Mouse (Mus musculus): ENCODE data around the gene Macrod2. TPM values are rescaled to one million over a fixed set of nuclear protein-coding genes. Genes with fewer than 3 reads are reported as not detected.
A peak's percentile ranks its signal among the peaks of the same experiment; 100 is the strongest.

The Macrod2 gene
- polyA plus RNA-seq, 1 experiment from 2014 or later: 22.7 TPM

DNA sequence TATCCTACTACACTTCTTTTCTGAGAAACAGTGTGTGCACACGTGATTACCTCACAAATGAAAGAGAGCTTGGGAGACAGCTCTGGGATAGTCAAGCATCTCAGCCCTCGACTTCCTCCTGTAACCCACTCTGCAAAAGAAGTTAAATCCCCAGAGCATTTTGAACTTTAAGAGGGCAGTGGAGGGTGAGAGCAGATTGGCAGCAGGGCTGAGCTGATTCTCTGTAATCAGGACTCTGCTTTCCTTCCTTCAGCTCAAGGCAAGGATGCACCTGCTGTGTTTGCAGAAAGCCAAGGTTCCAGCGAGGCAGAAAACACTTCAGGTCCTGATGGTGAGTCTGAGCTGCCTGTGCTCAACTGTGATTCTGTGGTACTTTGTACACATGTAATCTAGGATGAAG is 1978.9 kb downstream of the Macrod2 start:
- H3K4me1 ChIP-seq (replicated peaks): no peaks in the 10 kb centered on the region
- H3K36me3 ChIP-seq: no peaks in the 10 kb centered on the region
- H3K27me3 ChIP-seq (replicated peaks): no peaks in the 10 kb centered on the region
- no peak overlapping the region for H3K27ac ChIP-seq (ENCODE audit: poor library complexity, severe bottlenecking)
- no peak overlapping the region for H3K9ac ChIP-seq
- no peak overlapping the region for H3K4me3 ChIP-seq
- H3K9me3 ChIP-seq (replicated peaks): no peaks in the 10 kb centered on the region
- H3K4me2 ChIP-seq: no peak overlapping the region
- ATAC-seq (ENCODE audit: insufficient number of reproducible peaks, low FRiP score): no peak
- 17% methylated on average over 3 of the region's 3 CpGs for WGBS

DNA sequence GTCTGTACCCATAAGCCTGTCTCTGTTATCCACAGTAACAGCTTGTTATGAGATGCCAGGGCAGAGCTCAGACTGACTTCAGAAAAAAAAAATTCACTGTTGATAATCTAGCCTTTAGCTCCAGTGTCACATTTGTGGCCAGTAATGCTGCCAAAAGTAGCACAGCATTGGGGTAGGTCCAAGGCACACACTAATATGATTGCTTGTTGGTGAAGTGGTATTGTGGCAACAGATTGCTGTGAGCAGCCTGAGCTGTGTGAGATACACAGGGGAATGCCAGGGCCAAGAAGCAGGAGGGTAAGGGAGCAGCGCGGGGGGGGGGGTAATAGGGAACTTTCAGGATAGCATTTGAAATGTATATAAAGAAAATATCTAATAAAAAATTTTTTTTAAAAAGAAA is 1985.5 kb downstream of the Macrod2 start:
- Histone ChIP-seq H3K4me2 (no peak overlapping the region), H3K9ac (no peak overlapping the region), H3K27me3 (replicated peaks) (no peaks in the 10 kb centered on the region), H3K9me3 (replicated peaks) (no peaks in the 10 kb centered on the region), H3K36me3 (no peaks in the 10 kb centered on the region), H3K27ac (ENCODE audit: poor library complexity, severe bottlenecking) (no peak overlapping the region), H3K4me3 (no peak overlapping the region), H3K4me1 (replicated peaks) (no peaks in the 10 kb centered on the region)
- ATAC-seq (ENCODE audit: insufficient number of reproducible peaks, low FRiP score): no peak
- WGBS: 86% methylated on average over 2 of the region's 2 CpGs

DNA sequence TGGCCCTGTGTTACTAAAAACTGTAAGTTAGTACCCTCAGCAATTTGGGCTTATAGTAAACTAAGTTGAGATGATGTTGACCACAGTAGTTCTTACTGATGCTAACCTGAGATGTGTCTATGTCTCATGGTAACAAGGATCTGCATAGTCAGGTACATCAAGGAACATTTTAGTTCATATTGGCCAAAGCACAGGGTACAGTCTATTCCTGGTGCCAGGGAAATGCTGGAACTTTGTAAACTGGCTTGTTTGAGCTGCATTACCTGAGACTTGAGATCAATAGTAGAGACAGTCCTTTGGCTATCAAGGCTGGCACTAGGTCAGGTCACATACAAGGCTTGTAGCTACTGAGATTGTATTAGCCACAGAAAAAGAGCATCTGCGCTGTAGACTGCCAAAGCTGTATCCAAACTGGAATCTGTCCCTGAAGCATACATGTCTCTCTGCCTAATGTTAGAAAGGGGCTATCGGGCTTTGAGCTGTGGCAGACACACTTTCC is 1986.0 kb downstream of the Macrod2 start:
- H3K4me2 ChIP-seq: no peak overlapping the region
- no peak for ATAC-seq (ENCODE audit: insufficient number of reproducible peaks, low FRiP score)
- no peaks in the 10 kb centered on the region for H3K4me1 ChIP-seq (replicated peaks)
- H3K27ac ChIP-seq (ENCODE audit: poor library complexity, severe bottlenecking): no peak overlapping the region
- no peaks in the 10 kb centered on the region for H3K9me3 ChIP-seq (replicated peaks)
- H3K4me3 ChIP-seq: no peak overlapping the region
- H3K36me3 ChIP-seq: no peaks in the 10 kb centered on the region
- 78% methylated on average over 2 of the region's 2 CpGs for WGBS
- H3K9ac ChIP-seq: no peak overlapping the region
- no peaks in the 10 kb centered on the region for H3K27me3 ChIP-seq (replicated peaks)

DNA sequence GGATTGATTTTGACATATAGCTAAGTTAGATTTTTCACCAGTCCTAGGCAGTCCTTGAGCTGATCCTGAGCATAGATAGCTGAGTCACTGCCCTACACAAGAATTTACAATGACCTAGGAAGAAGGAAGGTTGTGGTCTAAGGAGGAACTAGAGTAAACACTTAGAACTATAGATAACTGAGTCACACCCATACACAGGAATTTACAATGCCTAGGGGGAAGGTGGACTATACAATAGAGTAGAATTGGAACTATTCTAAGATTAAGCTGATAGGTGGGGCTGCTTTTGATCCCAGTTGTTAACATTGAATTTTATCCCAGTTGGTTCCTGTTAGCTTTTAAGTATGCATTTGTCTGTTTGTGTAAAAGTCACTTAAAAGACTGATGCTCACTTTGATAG is 1998.4 kb downstream of the Macrod2 start:
- no peaks in the 10 kb centered on the region for H3K27me3 ChIP-seq (replicated peaks)
- no peak for ATAC-seq (ENCODE audit: insufficient number of reproducible peaks, low FRiP score)
- H3K27ac ChIP-seq (ENCODE audit: poor library complexity, severe bottlenecking): no peak overlapping the region
- H3K4me3 ChIP-seq: no peak overlapping the region
- H3K36me3 ChIP-seq: no peaks in the 10 kb centered on the region
- H3K9me3 ChIP-seq (replicated peaks): no peaks in the 10 kb centered on the region
- H3K4me2 ChIP-seq: no peak overlapping the region
- H3K4me1 ChIP-seq (replicated peaks): no peaks in the 10 kb centered on the region
- no peak overlapping the region for H3K9ac ChIP-seq

DNA sequence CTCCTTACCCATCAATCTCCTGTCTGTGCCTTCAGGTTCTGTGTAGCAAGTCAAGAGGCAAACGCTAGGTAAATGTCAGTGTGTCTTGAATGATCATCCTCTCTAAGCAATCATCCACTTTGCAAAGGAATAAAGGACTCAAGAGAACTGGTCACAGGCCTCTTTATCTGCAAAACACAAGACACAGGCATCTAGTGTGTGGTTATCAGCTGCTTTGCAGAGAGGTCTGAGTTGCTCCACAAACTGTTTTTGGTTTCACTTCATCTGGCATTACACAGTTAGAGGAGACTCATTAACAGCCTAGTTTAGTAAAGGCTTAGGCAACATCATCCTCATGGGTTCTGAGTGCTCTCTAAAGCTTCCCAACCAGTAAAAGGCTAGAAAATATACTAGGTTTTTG is 2004.4 kb downstream of the Macrod2 start:
- Histone ChIP-seq H3K9me3 (replicated peaks) (no peaks in the 10 kb centered on the region), H3K4me2 (no peak overlapping the region), H3K27ac (ENCODE audit: poor library complexity, severe bottlenecking) (peak overlapping the region; percentile 22), H3K27me3 (replicated peaks) (no peaks in the 10 kb centered on the region), H3K9ac (no peak overlapping the region), H3K4me3 (no peak overlapping the region), H3K36me3 (no peaks in the 10 kb centered on the region), H3K4me1 (replicated peaks) (0 out of 2 replicates have a peak, but pooled peaks cover 5% of the 10 kb centered on the region)
- WGBS: 26% methylated on average over 1 of the region's 1 CpGs
- peak; percentile 88 for ATAC-seq (ENCODE audit: insufficient number of reproducible peaks, low FRiP score)

DNA sequence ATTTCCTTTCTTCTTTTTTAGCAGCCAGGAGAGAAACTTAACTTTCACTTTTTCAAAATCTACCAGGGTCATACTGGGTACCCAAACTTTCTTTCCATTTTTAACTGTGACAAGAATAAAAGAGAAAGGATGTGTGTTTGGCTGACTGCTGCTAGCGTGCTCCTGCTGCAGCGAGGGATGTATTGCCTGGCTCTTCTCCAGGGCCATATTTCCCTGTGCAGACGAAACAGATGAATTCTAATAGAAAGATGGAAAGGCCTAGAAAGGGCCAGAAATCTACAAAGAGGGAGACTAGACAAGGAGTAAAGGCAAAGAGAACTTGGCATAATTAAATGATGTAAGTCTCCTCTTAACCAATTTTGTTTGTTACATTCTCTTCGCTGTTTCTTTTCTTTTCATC is 2005.7 kb downstream of the Macrod2 start:
- no peak for ATAC-seq (ENCODE audit: insufficient number of reproducible peaks, low FRiP score)
- Histone ChIP-seq H3K27me3 (replicated peaks) (no peaks in the 10 kb centered on the region), H3K9me3 (replicated peaks) (no peaks in the 10 kb centered on the region), H3K9ac (no peak overlapping the region), H3K4me3 (no peak overlapping the region), H3K27ac (ENCODE audit: poor library complexity, severe bottlenecking) (no peak overlapping the region), H3K4me2 (no peak overlapping the region), H3K4me1 (replicated peaks) (0 out of 2 replicates have a peak, but pooled peaks cover 5% of the 10 kb centered on the region), H3K36me3 (no peaks in the 10 kb centered on the region)
- WGBS: 81% methylated on average over 4 of the region's 4 CpGs

DNA sequence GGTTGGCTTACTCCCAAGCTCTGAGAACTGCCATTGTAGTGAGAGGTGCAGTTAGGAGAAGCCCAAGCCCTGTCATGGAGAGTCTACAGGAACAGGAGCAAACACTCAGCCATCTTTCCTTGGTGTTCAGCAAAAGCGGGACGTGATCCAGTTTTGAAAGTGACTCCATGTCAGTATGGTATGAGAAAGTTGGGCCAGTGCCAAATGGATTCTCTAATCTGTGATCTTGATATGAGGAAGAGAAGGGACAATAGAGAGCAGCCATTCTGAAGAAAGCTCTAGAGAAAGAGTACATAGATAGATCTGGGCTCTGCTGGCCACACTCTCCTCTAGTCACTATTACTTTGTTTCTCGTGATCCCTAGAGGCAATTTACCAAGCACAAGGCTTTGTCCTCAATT is 2006.2 kb downstream of the Macrod2 start:
- Histone ChIP-seq H3K27ac (ENCODE audit: poor library complexity, severe bottlenecking) (no peak overlapping the region), H3K4me3 (no peak overlapping the region), H3K9ac (no peak overlapping the region), H3K4me1 (replicated peaks) (0 out of 2 replicates have a peak, but pooled peaks cover 5% of the 10 kb centered on the region), H3K4me2 (no peak overlapping the region), H3K9me3 (replicated peaks) (no peaks in the 10 kb centered on the region), H3K27me3 (replicated peaks) (no peaks in the 10 kb centered on the region), H3K36me3 (no peaks in the 10 kb centered on the region)
- WGBS: 84% methylated on average over 3 of the region's 3 CpGs
- no peak for ATAC-seq (ENCODE audit: insufficient number of reproducible peaks, low FRiP score)

DNA sequence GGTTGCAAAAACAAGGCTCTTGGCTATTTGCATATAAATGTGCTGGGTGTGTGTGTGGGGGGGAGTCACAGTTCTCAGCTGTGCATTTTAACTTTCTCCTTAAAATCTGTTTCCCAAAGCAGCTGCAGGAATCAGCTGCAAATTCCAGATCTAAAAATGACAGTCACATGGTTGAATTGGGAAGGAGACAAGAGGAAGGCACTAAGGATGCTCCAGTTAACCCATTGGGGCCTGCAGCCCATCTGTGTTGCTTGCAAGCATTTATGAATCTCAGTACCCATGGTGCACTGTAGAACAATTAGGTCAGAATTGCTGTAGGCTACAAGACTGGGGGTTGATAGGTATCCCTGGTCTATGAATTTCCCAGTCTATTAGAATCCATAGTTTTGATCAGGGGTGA is 2008.3 kb downstream of the Macrod2 start:
- Histone ChIP-seq H3K36me3 (no peaks in the 10 kb centered on the region), H3K4me3 (no peak overlapping the region), H3K27ac (ENCODE audit: poor library complexity, severe bottlenecking) (no peak overlapping the region), H3K9me3 (replicated peaks) (no peaks in the 10 kb centered on the region), H3K27me3 (replicated peaks) (no peaks in the 10 kb centered on the region), H3K4me2 (no peak overlapping the region), H3K9ac (no peak overlapping the region), H3K4me1 (replicated peaks) (peaks cover 15% of the 10 kb centered on the region; the same call in 1 of the 2 replicates)
- ATAC-seq (ENCODE audit: insufficient number of reproducible peaks, low FRiP score): no peak

DNA sequence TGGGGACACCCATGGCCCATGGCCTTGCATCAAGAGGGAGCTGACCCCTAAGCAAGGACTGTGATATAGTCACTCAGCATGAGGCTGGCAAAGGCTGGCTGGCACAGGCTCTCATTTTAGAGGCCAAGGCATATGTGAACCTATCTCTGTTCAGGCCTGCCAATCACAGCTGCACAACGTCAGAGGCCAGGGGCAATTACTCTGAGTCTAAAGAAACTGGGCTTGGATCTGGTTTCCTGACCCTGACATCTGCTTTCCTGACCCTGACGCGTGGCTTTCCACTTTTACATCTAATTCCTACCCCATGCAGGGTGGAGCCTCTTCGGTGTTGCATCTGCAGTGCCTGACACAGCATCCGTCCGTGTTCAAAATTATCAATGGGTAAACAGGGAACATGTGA is 2009.2 kb downstream of the Macrod2 start:
- Histone ChIP-seq H3K4me2 (no peak overlapping the region), H3K36me3 (no peaks in the 10 kb centered on the region), H3K9me3 (replicated peaks) (no peaks in the 10 kb centered on the region), H3K27ac (ENCODE audit: poor library complexity, severe bottlenecking) (no peak overlapping the region), H3K4me1 (replicated peaks) (peaks cover 13% of the 10 kb centered on the region; the same call in 1 of the 2 replicates), H3K9ac (no peak overlapping the region), H3K4me3 (no peak overlapping the region), H3K27me3 (replicated peaks) (no peaks in the 10 kb centered on the region)
- no peak for ATAC-seq (ENCODE audit: insufficient number of reproducible peaks, low FRiP score)
- 61% methylated on average over 6 of the region's 6 CpGs for WGBS

DNA sequence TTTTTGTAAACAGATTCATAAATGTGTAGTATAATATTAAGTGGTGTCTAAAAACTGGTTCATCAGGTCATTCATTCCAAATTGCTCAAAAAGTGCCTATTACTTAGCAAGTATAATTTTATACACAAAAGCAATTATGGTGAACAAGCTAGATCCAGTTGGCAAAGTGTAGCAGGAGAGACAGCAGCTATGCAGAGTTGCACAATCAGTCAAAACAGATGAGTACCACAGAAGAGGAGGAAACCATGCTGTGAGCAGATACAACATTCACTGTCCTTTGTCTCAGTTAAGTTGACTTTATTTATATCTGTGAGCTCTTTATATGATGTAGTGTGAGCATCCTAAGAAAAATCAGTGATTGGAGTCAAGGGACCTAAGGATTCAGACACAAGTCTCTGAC is 2012.2 kb downstream of the Macrod2 start:
- Histone ChIP-seq H3K27ac (ENCODE audit: poor library complexity, severe bottlenecking) (no peak overlapping the region), H3K36me3 (no peaks in the 10 kb centered on the region), H3K4me2 (no peak overlapping the region), H3K27me3 (replicated peaks) (no peaks in the 10 kb centered on the region), H3K9me3 (replicated peaks) (no peaks in the 10 kb centered on the region), H3K4me1 (replicated peaks) (peaks cover 10% of the 10 kb centered on the region; the same call in 1 of the 2 replicates), H3K9ac (no peak overlapping the region), H3K4me3 (no peak overlapping the region)
- no peak for ATAC-seq (ENCODE audit: insufficient number of reproducible peaks, low FRiP score)

DNA sequence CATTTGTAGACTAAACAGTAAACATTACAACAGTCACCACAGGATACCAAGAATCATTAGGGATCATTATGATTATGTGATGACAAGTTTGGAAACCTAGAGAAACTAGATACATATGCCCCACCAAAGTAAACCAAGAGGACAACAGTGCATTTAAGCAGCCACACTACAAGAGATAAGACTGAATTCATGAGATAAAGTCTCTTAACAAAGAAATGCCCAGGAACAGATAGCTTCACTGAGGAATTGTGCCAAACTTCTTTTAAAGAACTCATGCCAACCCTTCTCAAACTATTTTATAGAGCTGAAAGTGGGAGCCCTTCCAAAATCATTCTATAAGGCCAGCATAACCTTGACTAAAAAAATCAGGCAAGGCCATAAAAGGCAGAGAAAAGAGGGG is 2015.0 kb downstream of the Macrod2 start:
- Histone ChIP-seq H3K27ac (ENCODE audit: poor library complexity, severe bottlenecking) (no peak overlapping the region), H3K27me3 (replicated peaks) (no peaks in the 10 kb centered on the region), H3K4me3 (no peak overlapping the region), H3K4me2 (no peak overlapping the region), H3K9me3 (replicated peaks) (no peaks in the 10 kb centered on the region), H3K36me3 (no peaks in the 10 kb centered on the region), H3K4me1 (replicated peaks) (peaks cover 10% of the 10 kb centered on the region; the same call in 1 of the 2 replicates), H3K9ac (no peak overlapping the region)
- ATAC-seq (ENCODE audit: insufficient number of reproducible peaks, low FRiP score): no peak

DNA sequence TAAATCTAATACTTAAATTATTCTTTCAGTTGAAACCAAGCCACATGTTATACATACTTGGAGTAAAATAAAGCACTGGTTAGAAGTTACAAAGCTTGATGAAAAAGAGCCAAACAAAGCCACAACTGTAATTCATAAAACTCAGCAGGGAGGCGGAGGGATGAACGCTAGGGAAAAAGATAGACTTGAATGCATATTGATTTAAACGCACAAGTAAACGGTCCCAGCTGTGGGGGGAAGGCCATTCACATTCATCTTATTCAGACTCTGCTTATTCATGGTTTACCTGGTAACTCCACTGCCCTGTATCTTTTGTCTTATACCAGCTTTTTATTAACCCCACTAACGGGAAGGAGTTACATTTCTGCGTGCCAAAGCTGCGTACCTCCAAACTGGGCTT is 2038.0 kb downstream of the Macrod2 start:
- H3K27ac ChIP-seq (ENCODE audit: poor library complexity, severe bottlenecking): no peak overlapping the region
- no peaks in the 10 kb centered on the region for H3K9me3 ChIP-seq (replicated peaks)
- H3K36me3 ChIP-seq: no peaks in the 10 kb centered on the region
- no peaks in the 10 kb centered on the region for H3K27me3 ChIP-seq (replicated peaks)
- no peak overlapping the region for H3K4me3 ChIP-seq
- no peak overlapping the region for H3K9ac ChIP-seq
- H3K4me2 ChIP-seq: no peak overlapping the region
- no peak for ATAC-seq (ENCODE audit: insufficient number of reproducible peaks, low FRiP score)
- 84% methylated on average over 7 of the region's 7 CpGs for WGBS
- no peaks in the 10 kb centered on the region for H3K4me1 ChIP-seq (replicated peaks)

Data from heart, embryonic 12.5 days (tissue).